Mouse (Mus musculus): ENCODE measurements at regions not wholly inside any gene's neighbourhood (a gene's known extent, or its start where the extent isn't known, plus 50 kb on each side); places are given as distances from the start of the nearest gene placed in this dataset.

DNA sequence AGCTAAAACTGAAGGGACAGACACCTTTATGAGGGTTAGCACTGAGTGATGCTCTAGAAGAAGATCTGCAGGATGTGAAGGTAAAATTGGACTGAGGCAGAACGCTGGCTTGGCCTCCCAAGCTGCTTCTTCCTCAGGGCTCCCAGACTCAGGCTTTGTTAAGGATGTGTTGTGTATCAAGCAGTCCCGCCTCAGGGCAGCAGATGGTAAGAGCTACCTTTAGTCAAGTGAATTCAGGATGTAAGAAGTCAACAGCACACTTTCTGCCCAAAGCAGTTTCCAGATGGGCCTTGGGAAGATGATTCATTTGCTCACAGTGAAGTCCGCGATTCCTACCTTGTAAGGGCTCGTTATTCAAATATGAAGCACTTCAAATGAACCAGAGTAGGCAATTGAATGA is 126.9 kb upstream of the Acsl4 start:
- Histone ChIP-seq H3K9ac (ENCODE audit: low read length) (no peak overlapping the region), H3K27ac (replicated peaks in 1 of 2; ENCODE audit: control insufficient read depth in 1 of 2, insufficient read depth in 1 of 2, low read depth in 2 of 2, low read length in 2 of 2) (no peak overlapping the region), H3K4me2 (ENCODE audit: low read length) (no peak overlapping the region), H3K4me1 (ENCODE audit: control insufficient read depth in 2 of 2, insufficient read depth in 2 of 2, low read length in 2 of 2) (no peaks in the 10 kb centered on the region), H3K9me3 (ENCODE audit: control insufficient read depth, low read length) (no peaks in the 10 kb centered on the region), H3K27me3 (ENCODE audit: control insufficient read depth, insufficient read depth, low read length) (no peaks in the 10 kb centered on the region), H3K4me3 (ENCODE audit: control insufficient read depth in 1 of 2, insufficient read depth in 1 of 2, low read depth in 1 of 2, low read length in 2 of 2) (no peak overlapping the region), H3K36me3 (ENCODE audit: control insufficient read depth, insufficient read depth, low read length) (no peaks in the 10 kb centered on the region)
- WGBS, result 77% methylated on average over 5 of the region's 5 CpGs
- ATAC-seq (ENCODE audit: insufficient number of reproducible peaks, insufficient read depth, low FRiP score, low read depth), result no peak

DNA sequence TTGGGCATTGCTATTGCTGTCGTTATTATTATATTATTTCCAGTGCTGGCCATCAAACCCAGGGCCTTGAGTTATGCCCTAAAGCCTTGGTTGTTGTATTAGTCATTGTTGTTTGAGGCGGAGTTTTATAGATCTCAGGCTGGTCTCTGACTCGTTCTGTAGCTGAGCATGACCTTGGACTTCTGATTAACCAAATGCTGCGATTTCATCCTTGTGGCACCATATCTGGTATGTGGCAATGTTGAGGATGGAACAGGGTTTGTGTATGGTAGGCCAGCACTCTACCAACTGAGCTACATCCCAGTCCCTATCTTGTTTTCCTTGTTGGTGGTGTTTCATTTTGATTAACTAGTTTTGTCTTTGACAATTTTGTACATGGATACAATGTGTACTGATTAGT is 130.7 kb upstream of the Acsl4 start:
- no peak overlapping the region for H3K9ac ChIP-seq (ENCODE audit: low read length)
- no peaks in the 10 kb centered on the region for H3K36me3 ChIP-seq (ENCODE audit: control insufficient read depth, insufficient read depth, low read length)
- no peaks in the 10 kb centered on the region for H3K27me3 ChIP-seq (ENCODE audit: control insufficient read depth, insufficient read depth, low read length)
- no peak overlapping the region for H3K4me2 ChIP-seq (ENCODE audit: low read length)
- no peaks in the 10 kb centered on the region for H3K9me3 ChIP-seq (ENCODE audit: control insufficient read depth, low read length)
- no peak overlapping the region for H3K27ac ChIP-seq (replicated peaks in 1 of 2; ENCODE audit: control insufficient read depth in 1 of 2, insufficient read depth in 1 of 2, low read depth in 2 of 2, low read length in 2 of 2)
- ATAC-seq (ENCODE audit: insufficient number of reproducible peaks, insufficient read depth, low FRiP score, low read depth), result no peak
- H3K4me3 ChIP-seq (ENCODE audit: control insufficient read depth in 1 of 2, insufficient read depth in 1 of 2, low read depth in 1 of 2, low read length in 2 of 2), result no peak overlapping the region
- H3K4me1 ChIP-seq (ENCODE audit: control insufficient read depth in 2 of 2, insufficient read depth in 2 of 2, low read length in 2 of 2), result no peaks in the 10 kb centered on the region
- 67% methylated on average over 4 of the region's 4 CpGs for WGBS

DNA sequence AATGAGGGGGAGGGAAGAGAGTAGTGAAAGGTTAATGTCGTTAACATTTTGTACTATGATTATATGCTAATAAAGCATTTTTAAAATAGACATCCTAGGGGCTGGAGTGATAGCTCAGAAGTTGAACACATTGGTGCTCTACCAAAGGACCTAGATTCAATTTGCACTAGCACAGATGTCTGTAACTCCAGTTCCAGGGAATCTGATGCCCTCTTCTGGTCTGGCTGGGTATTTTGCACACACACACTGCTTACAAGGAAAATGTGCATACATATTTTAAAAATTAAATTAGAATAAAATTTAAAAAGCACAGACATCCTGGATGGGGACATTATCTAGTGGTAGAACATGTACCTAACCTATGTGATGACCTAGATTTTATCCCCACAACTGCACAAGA is 136.6 kb upstream of the Acsl4 start:
- no peak for ATAC-seq (ENCODE audit: insufficient number of reproducible peaks, insufficient read depth, low FRiP score, low read depth)
- Histone ChIP-seq H3K4me2 (ENCODE audit: low read length) (no peak overlapping the region), H3K27me3 (ENCODE audit: control insufficient read depth, insufficient read depth, low read length) (no peaks in the 10 kb centered on the region), H3K27ac (replicated peaks in 1 of 2; ENCODE audit: control insufficient read depth in 1 of 2, insufficient read depth in 1 of 2, low read depth in 2 of 2, low read length in 2 of 2) (no peak overlapping the region), H3K9ac (ENCODE audit: low read length) (no peak overlapping the region), H3K4me3 (ENCODE audit: control insufficient read depth in 1 of 2, insufficient read depth in 1 of 2, low read depth in 1 of 2, low read length in 2 of 2) (no peak overlapping the region), H3K4me1 (ENCODE audit: control insufficient read depth in 2 of 2, insufficient read depth in 2 of 2, low read length in 2 of 2) (no peaks in the 10 kb centered on the region), H3K36me3 (ENCODE audit: control insufficient read depth, insufficient read depth, low read length) (no peaks in the 10 kb centered on the region), H3K9me3 (ENCODE audit: control insufficient read depth, low read length) (no peaks in the 10 kb centered on the region)
- 11% methylated on average over 1 of the region's 1 CpGs for WGBS

DNA sequence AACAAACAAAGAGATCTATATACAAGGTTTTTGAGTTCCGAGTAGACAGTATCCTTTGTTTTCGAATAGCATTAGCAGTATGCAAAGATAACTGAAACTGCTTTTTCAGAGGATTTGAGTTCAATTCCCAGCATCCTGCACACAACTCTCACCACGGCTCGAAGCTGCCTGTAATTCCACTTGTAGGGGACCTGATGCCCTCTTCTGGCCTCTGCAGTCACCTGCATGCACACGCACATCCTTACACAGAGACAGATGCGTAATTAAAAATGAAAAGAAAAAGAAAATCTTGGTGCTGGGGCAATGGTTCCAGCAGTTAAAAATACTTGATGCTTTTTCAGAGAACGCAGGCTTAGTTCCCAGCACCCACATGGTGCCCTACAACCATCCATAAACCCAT is 139.6 kb upstream of the Acsl4 start:
- no peak overlapping the region for H3K4me3 ChIP-seq (ENCODE audit: control insufficient read depth in 1 of 2, insufficient read depth in 1 of 2, low read depth in 1 of 2, low read length in 2 of 2)
- WGBS, result 47% methylated on average over 7 of the region's 7 CpGs
- H3K4me2 ChIP-seq (ENCODE audit: low read length), result no peak overlapping the region
- no peak for ATAC-seq (ENCODE audit: insufficient number of reproducible peaks, insufficient read depth, low FRiP score, low read depth)
- no peaks in the 10 kb centered on the region for H3K27me3 ChIP-seq (ENCODE audit: control insufficient read depth, insufficient read depth, low read length)
- H3K36me3 ChIP-seq (ENCODE audit: control insufficient read depth, insufficient read depth, low read length), result no peaks in the 10 kb centered on the region
- H3K9ac ChIP-seq (ENCODE audit: low read length), result no peak overlapping the region
- H3K9me3 ChIP-seq (ENCODE audit: control insufficient read depth, low read length), result no peaks in the 10 kb centered on the region
- H3K27ac ChIP-seq (replicated peaks in 1 of 2; ENCODE audit: control insufficient read depth in 1 of 2, insufficient read depth in 1 of 2, low read depth in 2 of 2, low read length in 2 of 2), result no peak overlapping the region
- no peaks in the 10 kb centered on the region for H3K4me1 ChIP-seq (ENCODE audit: control insufficient read depth in 2 of 2, insufficient read depth in 2 of 2, low read length in 2 of 2)

DNA sequence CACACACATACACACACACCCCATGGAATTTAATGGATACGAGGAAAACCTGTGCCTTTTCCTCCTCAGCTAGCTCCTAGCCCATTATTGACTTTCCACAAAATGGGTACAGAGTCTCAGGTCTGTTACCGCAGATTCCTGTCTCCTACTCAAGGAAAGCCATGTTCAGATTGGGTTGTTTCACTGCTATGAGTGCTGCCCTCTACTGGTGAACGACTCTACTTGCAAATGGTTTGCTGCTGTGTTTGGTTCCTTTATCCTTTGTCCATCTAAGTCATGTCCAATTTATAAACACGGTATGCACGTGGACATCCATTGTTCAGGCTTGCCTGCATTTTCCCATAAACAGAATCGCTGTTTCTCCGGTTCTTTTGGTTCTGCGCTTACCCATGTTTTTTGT is 144.4 kb upstream of the Acsl4 start:
- Histone ChIP-seq H3K4me1 (ENCODE audit: control insufficient read depth in 2 of 2, insufficient read depth in 2 of 2, low read length in 2 of 2) (no peaks in the 10 kb centered on the region), H3K36me3 (ENCODE audit: control insufficient read depth, insufficient read depth, low read length) (no peaks in the 10 kb centered on the region), H3K9me3 (ENCODE audit: control insufficient read depth, low read length) (no peaks in the 10 kb centered on the region), H3K4me3 (ENCODE audit: control insufficient read depth in 1 of 2, insufficient read depth in 1 of 2, low read depth in 1 of 2, low read length in 2 of 2) (no peak overlapping the region), H3K9ac (ENCODE audit: low read length) (no peak overlapping the region), H3K27ac (replicated peaks in 1 of 2; ENCODE audit: control insufficient read depth in 1 of 2, insufficient read depth in 1 of 2, low read depth in 2 of 2, low read length in 2 of 2) (no peak overlapping the region), H3K4me2 (ENCODE audit: low read length) (no peak overlapping the region), H3K27me3 (ENCODE audit: control insufficient read depth, insufficient read depth, low read length) (no peaks in the 10 kb centered on the region)
- WGBS, result 30% methylated on average over 8 of the region's 8 CpGs
- no peak for ATAC-seq (ENCODE audit: insufficient number of reproducible peaks, insufficient read depth, low FRiP score, low read depth)

DNA sequence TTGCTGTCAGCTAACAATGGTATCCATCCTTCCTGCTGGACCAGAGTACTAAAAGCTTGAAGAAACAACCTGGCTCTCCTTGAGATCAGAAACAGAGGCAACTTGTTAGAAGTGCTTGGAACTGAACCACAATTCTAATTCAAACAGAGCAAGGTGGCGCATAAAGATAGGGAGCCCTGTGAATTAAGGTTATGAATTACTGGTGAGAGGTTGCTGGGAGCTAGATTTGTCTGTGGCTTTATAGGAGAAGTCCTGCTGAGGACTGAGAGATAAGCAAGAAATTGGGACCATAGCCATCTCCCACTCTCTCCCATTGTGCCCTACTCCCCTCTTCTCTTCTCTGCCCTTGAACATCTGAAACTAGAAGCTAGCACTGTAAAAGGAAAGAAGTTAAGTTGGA is 145.2 kb upstream of the Acsl4 start:
- Histone ChIP-seq H3K4me3 (ENCODE audit: control insufficient read depth in 1 of 2, insufficient read depth in 1 of 2, low read depth in 1 of 2, low read length in 2 of 2) (no peak overlapping the region), H3K9me3 (ENCODE audit: control insufficient read depth, low read length) (no peaks in the 10 kb centered on the region), H3K9ac (ENCODE audit: low read length) (no peak overlapping the region), H3K4me1 (ENCODE audit: control insufficient read depth in 2 of 2, insufficient read depth in 2 of 2, low read length in 2 of 2) (no peaks in the 10 kb centered on the region), H3K27me3 (ENCODE audit: control insufficient read depth, insufficient read depth, low read length) (no peaks in the 10 kb centered on the region), H3K4me2 (ENCODE audit: low read length) (no peak overlapping the region), H3K36me3 (ENCODE audit: control insufficient read depth, insufficient read depth, low read length) (no peaks in the 10 kb centered on the region), H3K27ac (replicated peaks in 1 of 2; ENCODE audit: control insufficient read depth in 1 of 2, insufficient read depth in 1 of 2, low read depth in 2 of 2, low read length in 2 of 2) (no peak overlapping the region)
- WGBS, result 86% methylated on average over 1 of the region's 1 CpGs
- no peak for ATAC-seq (ENCODE audit: insufficient number of reproducible peaks, insufficient read depth, low FRiP score, low read depth)

DNA sequence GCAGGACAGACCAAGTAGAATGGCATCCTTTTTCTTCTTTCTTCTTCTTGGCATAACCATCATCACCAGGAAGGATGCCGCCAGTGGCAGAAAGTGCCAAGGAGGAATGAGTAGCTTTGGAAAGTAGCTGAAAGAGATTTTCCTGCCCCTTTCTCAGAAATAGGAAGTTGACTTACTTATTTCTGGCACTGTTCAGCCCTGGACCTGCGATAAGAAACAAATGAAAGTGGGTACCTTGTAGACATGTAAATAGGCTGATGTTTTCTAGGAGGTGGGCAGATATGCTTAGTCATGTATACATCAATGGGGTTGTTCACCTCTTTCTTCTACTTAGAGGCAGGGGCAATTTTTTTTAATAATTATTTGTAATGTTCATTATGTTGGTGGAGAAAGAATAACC is 145.3 kb upstream of the Tmem164 start:
- Histone ChIP-seq H3K27me3 (ENCODE audit: control insufficient read depth, insufficient read depth, low read length) (no peaks in the 10 kb centered on the region), H3K27ac (replicated peaks in 1 of 2; ENCODE audit: control insufficient read depth in 1 of 2, insufficient read depth in 1 of 2, low read depth in 2 of 2, low read length in 2 of 2) (no peak overlapping the region), H3K4me2 (ENCODE audit: low read length) (no peak overlapping the region), H3K9me3 (ENCODE audit: control insufficient read depth, low read length) (no peaks in the 10 kb centered on the region), H3K36me3 (ENCODE audit: control insufficient read depth, insufficient read depth, low read length) (no peaks in the 10 kb centered on the region), H3K9ac (ENCODE audit: low read length) (no peak overlapping the region), H3K4me1 (ENCODE audit: control insufficient read depth in 2 of 2, insufficient read depth in 2 of 2, low read length in 2 of 2) (no peaks in the 10 kb centered on the region), H3K4me3 (ENCODE audit: control insufficient read depth in 1 of 2, insufficient read depth in 1 of 2, low read depth in 1 of 2, low read length in 2 of 2) (no peak overlapping the region)
- WGBS, result 79% methylated on average over 2 of the region's 2 CpGs
- no peak for ATAC-seq (ENCODE audit: insufficient number of reproducible peaks, insufficient read depth, low FRiP score, low read depth)

DNA sequence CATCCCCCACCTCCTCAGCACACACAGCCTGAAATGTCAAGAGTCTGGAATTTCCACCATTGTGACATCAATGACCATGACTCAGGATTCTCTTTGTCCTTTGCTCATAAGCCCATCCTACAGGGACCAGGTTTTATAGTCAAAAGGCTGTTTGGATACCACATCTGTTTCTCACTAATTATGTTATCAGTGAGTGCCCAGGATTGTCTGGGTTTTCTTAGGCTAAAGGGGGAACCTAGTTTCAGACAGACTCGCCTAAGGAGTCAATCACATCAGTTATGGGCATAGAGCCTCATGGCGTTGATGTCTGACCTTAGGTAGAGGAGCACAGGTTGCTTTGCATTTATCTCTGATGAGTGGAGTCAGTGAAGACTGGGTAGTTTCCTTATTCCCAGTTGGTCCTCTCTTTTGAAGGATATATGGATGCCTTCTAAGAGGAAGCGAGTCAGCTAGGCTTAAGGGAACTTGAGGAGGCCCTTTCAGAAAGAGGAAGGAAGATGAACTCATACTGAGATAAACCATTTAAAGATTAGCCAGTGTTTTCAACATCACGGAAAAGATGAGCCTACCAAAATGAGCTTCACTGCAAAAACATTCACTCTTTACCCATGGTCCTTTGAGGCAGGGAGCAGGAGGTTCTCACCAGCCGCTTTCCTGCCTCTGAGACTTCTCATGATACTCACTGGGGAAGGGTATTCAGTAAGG is 143.8 kb upstream of the Tmem164 start:
- no peak overlapping the region for H3K4me3 ChIP-seq (ENCODE audit: control insufficient read depth in 1 of 2, insufficient read depth in 1 of 2, low read depth in 1 of 2, low read length in 2 of 2)
- H3K9me3 ChIP-seq (ENCODE audit: control insufficient read depth, low read length), result no peaks in the 10 kb centered on the region
- H3K4me1 ChIP-seq (ENCODE audit: control insufficient read depth in 2 of 2, insufficient read depth in 2 of 2, low read length in 2 of 2), result no peaks in the 10 kb centered on the region
- no peaks in the 10 kb centered on the region for H3K27me3 ChIP-seq (ENCODE audit: control insufficient read depth, insufficient read depth, low read length)
- H3K36me3 ChIP-seq (ENCODE audit: control insufficient read depth, insufficient read depth, low read length), result no peaks in the 10 kb centered on the region
- WGBS, result 64% methylated on average over 5 of the region's 5 CpGs
- H3K4me2 ChIP-seq (ENCODE audit: low read length), result no peak overlapping the region
- H3K27ac ChIP-seq (replicated peaks in 1 of 2; ENCODE audit: control insufficient read depth in 1 of 2, insufficient read depth in 1 of 2, low read depth in 2 of 2, low read length in 2 of 2), result no peak overlapping the region
- no peak overlapping the region for H3K9ac ChIP-seq (ENCODE audit: low read length)
- ATAC-seq (ENCODE audit: insufficient number of reproducible peaks, insufficient read depth, low FRiP score, low read depth), result no peak

All from heart, embryonic 14.5 days (tissue).